Mouse (Mus musculus) bone marrow macrophage, adult 2 months (primary cell): Measurements from ENCODE around the gene Plekhg1.

Experiments used
- CTCF ChIP-seq: IDR thresholded peaks from 2 replicates; pipeline ENCODE4 v1.5.1; 2012; ENCODE audit warnings: low read depth, mild to moderate bottlenecking, low read length, moderate library complexity
- POLR2A ChIP-seq: IDR thresholded peaks from 2 replicates; pipeline ENCODE4 v1.6.1; 2012; ENCODE audit warnings: mild to moderate bottlenecking, low read depth, low read length, borderline replicate concordance

GRCm38 (mm10) chr10:3940596-3940975 lies 200.4 kb downstream of the Plekhg1 start:
- TF ChIP-seq CTCF (no peak), POLR2A (no peak)
